Mouse (Mus musculus) hindbrain, embryonic 13.5 days (tissue): ENCODE measurements around the gene Spns2. TPM values are rescaled to one million over a fixed set of nuclear protein-coding genes. Genes with fewer than 3 reads are reported as not detected.
"Not testable (repeated sequence)": the region's sequence is repeated elsewhere in the genome, so short reads cannot be mapped to it uniquely, and the experiment has no call there.

Experiments
- ATAC-seq: fragments of 200-750 bp; cut with Nextera tagmentation; 2 replicates; pipeline ENCODE4 v1.8.0; 2017; ENCODE audit warnings: moderate TSS enrichment; ENCODE audit not compliant: low FRiP score
- H3K27ac ChIP-seq: fragments of 300-500 bp; sonication (generic); 2 replicates; pipeline ENCODE4 v1.5.1; 2015; ENCODE audit warnings: inconsistent platforms, mild to moderate bottlenecking, moderate library complexity
- H3K27me3 ChIP-seq: fragments of 300-500 bp; sonication (generic); 2 replicates; pipeline ENCODE4 v1.6.1; 2015; ENCODE audit warnings: mild to moderate bottlenecking, inconsistent platforms
- H3K36me3 ChIP-seq: fragments of 300-500 bp; sonication (generic); 2 replicates; pipeline ENCODE4 v1.6.1; 2015; ENCODE audit warnings: mild to moderate bottlenecking, inconsistent platforms
- H3K4me1 ChIP-seq: fragments of 300-500 bp; sonication (generic); replicated peaks from 2 replicates; pipeline ENCODE4 v1.6.1; 2015; ENCODE audit warnings: inconsistent platforms
- H3K4me2 ChIP-seq: fragments of 300-500 bp; sonication (generic); 2 replicates; pipeline ENCODE4 v1.6.1; 2015; ENCODE audit warnings: inconsistent platforms, mild to moderate bottlenecking, moderate library complexity
- H3K4me3 ChIP-seq: fragments of 300-500 bp; sonication (generic); 2 replicates; pipeline ENCODE4 v1.5.1; 2015; ENCODE audit warnings: mild to moderate bottlenecking, inconsistent platforms
- H3K9ac ChIP-seq: fragments of 300-500 bp; sonication (generic); 2 replicates; pipeline ENCODE4 v1.6.1; 2015; ENCODE audit warnings: mild to moderate bottlenecking, inconsistent platforms
- H3K9me3 ChIP-seq: fragments of 300-500 bp; sonication (generic); 2 replicates; pipeline ENCODE4 v1.6.1; 2016; ENCODE audit warnings: inconsistent platforms
- WGBS: fragments of 180-500 bp; shearing (Covaris S2); methylation state at CpG from one replicate; pipeline ENCODE4 v1.1.7; 2015; 5-methylcytosine and 5-hydroxymethylcytosine counted together
- polyA plus RNA-seq: library from polyadenylated mRNA; unstranded; fragments of >200 nt; fragmentation: Nextera tagmentation; extraction: Ambion mirVana; gene quantifications from 2 replicates; pipeline ENCODE4 v1.2.1, GENCODE M21; 2015

Spns2 gene
- polyA plus RNA-seq, 1 experiment from 2014 or later: 9.7 TPM

GRCm38 (mm10) chr11:72440965-72441664 lies 48.6 kb downstream of the Spns2 start, which contains the start of gene Mybbp1a:
Gene Mybbp1a, plus strand, starts transcription at chr11:72441355.
- H3K4me2 ChIP-seq: peak within 1 kb of the TSS; percentile 99
- peaks cover 14% of the 10 kb centered on the region for H3K4me1 ChIP-seq
- peak within 1 kb of the TSS; percentile 91 for H3K9ac ChIP-seq
- H3K27me3 ChIP-seq: no peaks in the 10 kb centered on the region
- peak within 1 kb of the TSS; percentile 92 for H3K27ac ChIP-seq
- peak; percentile 92 for ATAC-seq
- H3K4me3 ChIP-seq: peak within 1 kb of the TSS; percentile 96
- H3K9me3 ChIP-seq: no peaks in the 10 kb centered on the region
- under 1% methylated on average over 46 of the region's 46 CpGs for WGBS
- H3K36me3 ChIP-seq: peaks cover 41% of the 10 kb centered on the region

GRCm38 (mm10) chr11:72440597-72440964 lies 49.1 kb downstream of the Spns2 start:
- Histone ChIP-seq H3K4me1 (peaks cover 18% of the 10 kb centered on the region), H3K9ac (peak overlapping the region; percentile 91), H3K4me2 (peak overlapping the region; percentile 99), H3K36me3 (peaks cover 36% of the 10 kb centered on the region), H3K4me3 (peak overlapping the region; percentile 96), H3K27ac (peak overlapping the region; percentile 92)
- peak; percentile 11; the same call in 1 of the 2 replicates for ATAC-seq
- not testable (repeated sequence) for H3K27me3 ChIP-seq, H3K9me3 ChIP-seq
- 47% methylated on average over 6 of the region's 6 CpGs for WGBS

- Histone ChIP-seq H3K27me3 (0 out of 2 replicates have a peak, but pooled peaks cover 3% of the 10 kb centered on the region), H3K36me3 (peaks cover 14% of the 10 kb centered on the region), H3K27ac (no peak overlapping the region), H3K9me3 (no peaks in the 10 kb centered on the region), H3K4me1 (peaks cover 18% of the 10 kb centered on the region), H3K4me3 (no peak overlapping the region), H3K9ac (no peak overlapping the region), H3K4me2 (no peak overlapping the region)
- 71% methylated on average over 4 of the region's 4 CpGs for WGBS
- no peak for ATAC-seq
Measured at GRCm38 (mm10) chr11:72438411-72438810, 51.3 kb downstream of the Spns2 start.

GRCm38 (mm10) chr11:72436756-72437650 lies 52.7 kb downstream of the Spns2 start:
- Histone ChIP-seq H3K9me3 (no peaks in the 10 kb centered on the region), H3K27me3 (0 out of 2 replicates have a peak, but pooled peaks cover 3% of the 10 kb centered on the region), H3K27ac (no peak overlapping the region), H3K4me2 (no peak overlapping the region), H3K4me1 (peaks cover 8% of the 10 kb centered on the region), H3K4me3 (no peak overlapping the region), H3K9ac (no peak overlapping the region), H3K36me3 (no peaks in the 10 kb centered on the region)
- WGBS: 76% methylated on average over 16 of the region's 16 CpGs
- ATAC-seq: no peak

- no peaks in the 10 kb centered on the region for H3K36me3 ChIP-seq
- 0 out of 2 replicates have a peak, but pooled peaks cover 3% of the 10 kb centered on the region for H3K4me1 ChIP-seq
- H3K27ac ChIP-seq: no peak overlapping the region
- H3K9me3 ChIP-seq: no peaks in the 10 kb centered on the region
- 0 out of 2 replicates have a peak, but pooled peaks cover 3% of the 10 kb centered on the region for H3K27me3 ChIP-seq
- H3K9ac ChIP-seq: no peak overlapping the region
- H3K4me2 ChIP-seq: no peak overlapping the region
- 72% methylated on average over 5 of the region's 5 CpGs for WGBS
- ATAC-seq: no peak
- no peak overlapping the region for H3K4me3 ChIP-seq
Measured at GRCm38 (mm10) chr11:72436271-72436670, 53.4 kb downstream of the Spns2 start.

GRCm38 (mm10) chr11:72435694-72436045 lies 54.0 kb downstream of the Spns2 start:
- ATAC-seq: no peak
- WGBS: 47% methylated on average over 2 of the region's 2 CpGs

GRCm38 (mm10) chr11:72434963-72435693 lies 54.6 kb downstream of the Spns2 start, which contains the start of gene Ggt6:
Gene Ggt6, plus strand, starts transcription at chr11:72435526.
- 76% methylated on average over 11 of the region's 11 CpGs for WGBS
- Histone ChIP-seq H3K9ac (no peak within 1 kb of the TSS), H3K27me3 (0 out of 2 replicates have a peak, but pooled peaks cover 3% of the 10 kb centered on the region), H3K27ac (no peak within 1 kb of the TSS), H3K4me2 (no peak within 1 kb of the TSS), H3K4me3 (no peak within 1 kb of the TSS), H3K9me3 (no peaks in the 10 kb centered on the region), H3K36me3 (no peaks in the 10 kb centered on the region), H3K4me1 (0 out of 2 replicates have a peak, but pooled peaks cover 3% of the 10 kb centered on the region)
- ATAC-seq: no peak

More at GRCm38 (mm10) chr11:72435694-72436045, 54.0 kb downstream of the Spns2 start:
- Histone ChIP-seq H3K9me3 (no peaks in the 10 kb centered on the region), H3K27me3 (0 out of 2 replicates have a peak, but pooled peaks cover 3% of the 10 kb centered on the region), H3K36me3 (no peaks in the 10 kb centered on the region), H3K9ac (no peak overlapping the region), H3K4me1 (0 out of 2 replicates have a peak, but pooled peaks cover 3% of the 10 kb centered on the region), H3K27ac (no peak overlapping the region), H3K4me2 (no peak overlapping the region), H3K4me3 (no peak overlapping the region)

GRCm38 (mm10) chr11:72430311-72431068 lies 59.2 kb downstream of the Spns2 start:
- 60% methylated on average over 9 of the region's 9 CpGs for WGBS
- not testable (repeated sequence) for H3K27me3 ChIP-seq, H3K4me2 ChIP-seq, H3K9me3 ChIP-seq, H3K27ac ChIP-seq, ATAC-seq, H3K9ac ChIP-seq, H3K36me3 ChIP-seq, H3K4me1 ChIP-seq, H3K4me3 ChIP-seq

- no peak overlapping the region for H3K4me3 ChIP-seq
- no peaks in the 10 kb centered on the region for H3K27me3 ChIP-seq
- 47% methylated on average over 7 of the region's 7 CpGs for WGBS
- H3K4me2 ChIP-seq: 0 out of 2 replicates have a peak overlapping the region, but pooled peaks have one; percentile 25
- H3K9ac ChIP-seq: no peak overlapping the region
- ATAC-seq: no peak
- no peaks in the 10 kb centered on the region; the same call in 1 of the 2 replicates for H3K9me3 ChIP-seq
- H3K4me1 ChIP-seq: no peaks in the 10 kb centered on the region
- H3K36me3 ChIP-seq: no peaks in the 10 kb centered on the region
- no peak overlapping the region for H3K27ac ChIP-seq
Measured at GRCm38 (mm10) chr11:72429288-72429690, 60.4 kb downstream of the Spns2 start.

GRCm38 (mm10) chr11:72428694-72429093 lies 61.0 kb downstream of the Spns2 start:
- H3K4me3 ChIP-seq: no peak overlapping the region
- no peaks in the 10 kb centered on the region; the same call in 1 of the 2 replicates for H3K9me3 ChIP-seq
- H3K4me1 ChIP-seq: no peaks in the 10 kb centered on the region
- no peak for ATAC-seq
- H3K9ac ChIP-seq: no peak overlapping the region
- 2% methylated on average over 5 of the region's 5 CpGs for WGBS
- no peak overlapping the region for H3K27ac ChIP-seq
- H3K27me3 ChIP-seq: no peaks in the 10 kb centered on the region
- H3K36me3 ChIP-seq: no peaks in the 10 kb centered on the region
- no peak overlapping the region for H3K4me2 ChIP-seq

- no peak overlapping the region for H3K27ac ChIP-seq
- no peaks in the 10 kb centered on the region for H3K4me1 ChIP-seq
- H3K9me3 ChIP-seq: no peaks in the 10 kb centered on the region; the same call in 1 of the 2 replicates
- H3K4me3 ChIP-seq: no peak overlapping the region
- H3K36me3 ChIP-seq: no peaks in the 10 kb centered on the region
- no peaks in the 10 kb centered on the region for H3K27me3 ChIP-seq
- no peak for ATAC-seq
- H3K9ac ChIP-seq: no peak overlapping the region
- no peak overlapping the region for H3K4me2 ChIP-seq
Measured at GRCm38 (mm10) chr11:72426884-72427283, 62.8 kb downstream of the Spns2 start.
